Mouse (Mus musculus) small intestine, adult 2 months (tissue): ENCODE data around the gene Trabd2b.

Experiments
- CTCF ChIP-seq: fragments of 200-500 bp; IDR thresholded peaks from 2 replicates; pipeline ENCODE4 v1.5.1; 2012; ENCODE audit warnings: low read depth, mild to moderate bottlenecking, control low read depth, inconsistent platforms, low read length, moderate library complexity, mixed read lengths; ENCODE audit not compliant: insufficient replicate concordance, insufficient read length; ENCODE audit errors: extremely low read depth
- POLR2A ChIP-seq: fragments of 200-500 bp; IDR thresholded peaks from 2 replicates; pipeline ENCODE4 v1.6.1; 2012; ENCODE audit warnings: low read depth, mild to moderate bottlenecking, control low read depth, inconsistent platforms, low read length, moderate library complexity

DNA sequence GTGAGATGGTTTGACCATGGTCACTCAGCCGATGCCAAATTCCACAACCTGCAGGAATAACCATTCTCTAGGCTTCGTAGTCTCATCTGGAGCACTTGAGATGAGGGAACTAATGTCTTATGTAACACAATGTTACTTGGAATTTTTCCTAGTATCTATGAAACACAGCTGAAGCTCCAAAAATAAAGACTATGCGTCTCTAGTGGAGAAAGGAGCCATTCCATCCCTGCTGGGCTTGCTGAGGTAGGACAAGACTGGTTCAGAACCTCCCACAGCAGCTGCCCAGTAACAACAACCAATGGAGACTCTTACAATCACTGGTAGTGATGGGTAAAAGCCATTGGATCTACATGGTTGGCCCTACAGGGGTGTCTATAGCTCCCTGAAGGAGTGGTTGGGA, 219.4 kb downstream of the Trabd2b start:
- TF ChIP-seq CTCF (no peak), POLR2A (no peak)
